Mouse (Mus musculus) hindbrain, embryonic 15.5 days (tissue): Measurements from ENCODE around the gene Cxcl12. TPM values are rescaled to one million over a fixed set of nuclear protein-coding genes. Genes with fewer than 3 reads are reported as not detected.

ENCODE experiments used
- ATAC-seq: fragments of 200-750 bp; cut with Nextera tagmentation; 2 replicates; pipeline ENCODE4 v1.8.0; 2017; ENCODE audit warnings: low read depth, moderate number of reproducible peaks, moderate TSS enrichment; ENCODE audit not compliant: low FRiP score
- H3K27ac ChIP-seq: fragments of 300-500 bp; sonication (generic); replicated peaks from 2 replicates; pipeline ENCODE4 v1.5.1; 2015; ENCODE audit warnings: mild to moderate bottlenecking, inconsistent platforms
- H3K27me3 ChIP-seq: fragments of 300-500 bp; sonication (generic); 2 replicates; pipeline ENCODE4 v1.6.1; 2015; ENCODE audit warnings: control low read depth, inconsistent platforms
- H3K36me3 ChIP-seq: fragments of 300-500 bp; sonication (generic); 2 replicates; pipeline ENCODE4 v1.6.1; 2015; ENCODE audit warnings: control low read depth, inconsistent platforms
- H3K4me1 ChIP-seq: fragments of 300-500 bp; sonication (generic); replicated peaks from 2 replicates; pipeline ENCODE4 v1.6.1; 2015; ENCODE audit warnings: control low read depth, inconsistent platforms
- H3K4me2 ChIP-seq: fragments of 300-500 bp; sonication (generic); 2 replicates; pipeline ENCODE4 v1.6.1; 2015; ENCODE audit warnings: moderate library complexity, mild to moderate bottlenecking, inconsistent platforms
- H3K4me3 ChIP-seq: fragments of 300-500 bp; sonication (generic); 2 replicates; pipeline ENCODE4 v1.5.1; 2015; ENCODE audit warnings: mild to moderate bottlenecking, inconsistent platforms
- H3K9ac ChIP-seq: fragments of 300-500 bp; sonication (generic); 2 replicates; pipeline ENCODE4 v1.6.1; 2015; ENCODE audit warnings: inconsistent platforms
- H3K9me3 ChIP-seq: fragments of 300-500 bp; sonication (generic); 2 replicates; pipeline ENCODE4 v1.6.1; 2016; ENCODE audit warnings: control low read depth, inconsistent platforms
- WGBS: fragments of 180-500 bp; shearing (Covaris S2); methylation state at CpG from one replicate; pipeline ENCODE4 v1.1.7; 2015; 5-methylcytosine and 5-hydroxymethylcytosine counted together
- polyA plus RNA-seq: library from polyadenylated mRNA; unstranded; fragments of >200 nt; fragmentation: Nextera tagmentation; extraction: Ambion mirVana; gene quantifications from 2 replicates; pipeline ENCODE4 v1.2.1, GENCODE M21; 2015

Cxcl12 gene
- 65.4 and 77.1 TPM in 2 replicates for polyA plus RNA-seq

- Histone ChIP-seq H3K4me2 (peak within 1 kb of the TSS; percentile 99), H3K27me3 (peaks cover 58% of the 10 kb centered on the region), H3K36me3 (no peaks in the 10 kb centered on the region), H3K9ac (peak within 1 kb of the TSS; percentile 54), H3K4me3 (peak within 1 kb of the TSS; percentile 57), H3K4me1 (peaks cover 32% of the 10 kb centered on the region), H3K9me3 (no peaks in the 10 kb centered on the region), H3K27ac (peak within 1 kb of the TSS; percentile 30)
- ATAC-seq = no peak
- WGBS = under 1% methylated on average over 60 of the region's 64 CpGs
Measured at GRCm38 (mm10) chr6:117168321-117169011, at the start of gene Cxcl12. TSS of gene Cxcl12 (plus strand) at chr6:117168535.

GRCm38 (mm10) chr6:117122074-117122473 is 46.3 kb upstream of the Cxcl12 start:
- ATAC-seq = no peak
- no peaks in the 10 kb centered on the region for H3K9me3 ChIP-seq

DNA sequence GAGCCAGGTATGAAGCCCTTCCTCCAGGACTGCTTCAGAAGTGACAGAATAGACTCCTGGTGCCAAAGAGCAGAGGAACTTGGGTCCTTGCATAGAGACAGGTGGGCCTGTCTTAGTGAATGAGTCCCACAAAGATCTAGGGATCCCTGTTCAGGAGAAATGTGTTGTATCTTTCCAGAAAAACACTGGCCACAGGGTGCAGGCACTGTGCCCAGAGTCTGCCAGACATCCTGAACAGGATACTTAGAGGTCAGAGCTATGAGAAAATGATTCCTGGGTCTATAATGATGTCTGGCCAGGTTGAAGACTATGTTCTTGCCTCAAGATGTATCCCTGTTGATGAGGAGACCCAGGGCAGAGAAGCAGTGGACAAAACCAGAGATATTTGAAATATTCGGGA is 42.0 kb upstream of the Cxcl12 start:
- Histone ChIP-seq H3K36me3 (no peaks in the 10 kb centered on the region), H3K4me3 (no peak overlapping the region)
- ATAC-seq = no peak

More at GRCm38 (mm10) chr6:117122074-117122473, 46.3 kb upstream of the Cxcl12 start:
- no peak overlapping the region for H3K4me3 ChIP-seq
- no peak overlapping the region for H3K27ac ChIP-seq
- no peaks in the 10 kb centered on the region for H3K4me1 ChIP-seq
- no peaks in the 10 kb centered on the region for H3K27me3 ChIP-seq
- H3K4me2 ChIP-seq = no peak overlapping the region
- 81% methylated on average over 3 of the region's 3 CpGs for WGBS
- H3K36me3 ChIP-seq = no peaks in the 10 kb centered on the region
- H3K9ac ChIP-seq = no peak overlapping the region

GRCm38 (mm10) chr6:117129443-117129842 is 38.9 kb upstream of the Cxcl12 start:
- no peak for ATAC-seq
- Histone ChIP-seq H3K27ac (no peak overlapping the region), H3K4me2 (no peak overlapping the region), H3K9ac (no peak overlapping the region), H3K9me3 (no peaks in the 10 kb centered on the region), H3K27me3 (no peaks in the 10 kb centered on the region), H3K4me1 (peaks cover 23% of the 10 kb centered on the region), H3K36me3 (no peaks in the 10 kb centered on the region), H3K4me3 (no peak overlapping the region)
- WGBS = 70% methylated on average over 4 of the region's 4 CpGs

More for the DNA sequence above, 42.0 kb upstream of the Cxcl12 start:
- no peaks in the 10 kb centered on the region for H3K27me3 ChIP-seq
- H3K4me2 ChIP-seq = no peak overlapping the region
- H3K27ac ChIP-seq = no peak overlapping the region
- WGBS = 96% methylated on average over 1 of the region's 1 CpGs
- no peak overlapping the region for H3K9ac ChIP-seq
- H3K9me3 ChIP-seq = no peaks in the 10 kb centered on the region
- H3K4me1 ChIP-seq = peaks cover 23% of the 10 kb centered on the region

- 25% methylated on average over 15 of the region's 15 CpGs for WGBS
- Histone ChIP-seq H3K4me2 (peak overlapping the region; percentile 36), H3K27ac (no peak overlapping the region), H3K36me3 (no peaks in the 10 kb centered on the region), H3K4me1 (peaks cover 23% of the 10 kb centered on the region), H3K4me3 (no peak overlapping the region), H3K27me3 (no peaks in the 10 kb centered on the region), H3K9ac (peak overlapping the region; percentile 0; the same call in 1 of the 2 replicates), H3K9me3 (no peaks in the 10 kb centered on the region)
- no peak for ATAC-seq
Measured at GRCm38 (mm10) chr6:117130680-117131111, 37.6 kb upstream of the Cxcl12 start.

DNA sequence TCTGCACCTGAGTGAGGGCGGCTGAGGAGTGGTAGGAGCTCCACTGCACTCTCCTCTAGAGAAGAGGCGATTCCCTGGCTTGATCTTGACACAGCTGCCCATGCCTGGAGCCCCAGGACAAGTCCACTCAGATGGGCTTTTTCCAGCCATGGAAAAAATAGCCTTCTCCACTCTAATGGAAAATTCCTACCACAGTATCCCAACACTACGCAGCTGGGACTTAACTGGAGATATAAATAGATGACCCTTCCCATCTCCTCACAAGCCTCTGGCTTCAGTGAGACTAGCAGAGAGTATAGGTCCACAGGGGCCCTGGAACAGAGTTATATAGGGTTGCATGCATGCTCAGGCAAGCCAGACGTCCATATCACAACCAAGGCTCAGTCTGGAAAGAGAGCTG is 33.8 kb upstream of the Cxcl12 start:
- Histone ChIP-seq H3K9me3 (no peaks in the 10 kb centered on the region), H3K27me3 (no peaks in the 10 kb centered on the region), H3K9ac (no peak overlapping the region), H3K4me2 (no peak overlapping the region), H3K36me3 (no peaks in the 10 kb centered on the region), H3K4me1 (peaks cover 14% of the 10 kb centered on the region), H3K27ac (no peak overlapping the region), H3K4me3 (no peak overlapping the region)
- no peak for ATAC-seq
- 82% methylated on average over 4 of the region's 4 CpGs for WGBS

GRCm38 (mm10) chr6:117137735-117138134 is 30.6 kb upstream of the Cxcl12 start:
- Histone ChIP-seq H3K4me1 (no peaks in the 10 kb centered on the region), H3K9me3 (no peaks in the 10 kb centered on the region), H3K36me3 (no peaks in the 10 kb centered on the region), H3K9ac (no peak overlapping the region), H3K4me2 (no peak overlapping the region), H3K27me3 (no peaks in the 10 kb centered on the region), H3K4me3 (no peak overlapping the region), H3K27ac (no peak overlapping the region)
- WGBS = 82% methylated on average over 2 of the region's 2 CpGs
- no peak for ATAC-seq

GRCm38 (mm10) chr6:117140907-117141306 is 27.4 kb upstream of the Cxcl12 start:
- no peaks in the 10 kb centered on the region for H3K9me3 ChIP-seq
- H3K27ac ChIP-seq = no peak overlapping the region
- H3K9ac ChIP-seq = no peak overlapping the region
- no peaks in the 10 kb centered on the region for H3K4me1 ChIP-seq
- H3K4me3 ChIP-seq = no peak overlapping the region
- no peak overlapping the region for H3K4me2 ChIP-seq
- H3K27me3 ChIP-seq = no peaks in the 10 kb centered on the region
- WGBS = 86% methylated on average over 4 of the region's 4 CpGs
- no peak for ATAC-seq
- no peaks in the 10 kb centered on the region for H3K36me3 ChIP-seq

- ATAC-seq = no peak
Measured at GRCm38 (mm10) chr6:117146951-117147350, 21.4 kb upstream of the Cxcl12 start.

DNA sequence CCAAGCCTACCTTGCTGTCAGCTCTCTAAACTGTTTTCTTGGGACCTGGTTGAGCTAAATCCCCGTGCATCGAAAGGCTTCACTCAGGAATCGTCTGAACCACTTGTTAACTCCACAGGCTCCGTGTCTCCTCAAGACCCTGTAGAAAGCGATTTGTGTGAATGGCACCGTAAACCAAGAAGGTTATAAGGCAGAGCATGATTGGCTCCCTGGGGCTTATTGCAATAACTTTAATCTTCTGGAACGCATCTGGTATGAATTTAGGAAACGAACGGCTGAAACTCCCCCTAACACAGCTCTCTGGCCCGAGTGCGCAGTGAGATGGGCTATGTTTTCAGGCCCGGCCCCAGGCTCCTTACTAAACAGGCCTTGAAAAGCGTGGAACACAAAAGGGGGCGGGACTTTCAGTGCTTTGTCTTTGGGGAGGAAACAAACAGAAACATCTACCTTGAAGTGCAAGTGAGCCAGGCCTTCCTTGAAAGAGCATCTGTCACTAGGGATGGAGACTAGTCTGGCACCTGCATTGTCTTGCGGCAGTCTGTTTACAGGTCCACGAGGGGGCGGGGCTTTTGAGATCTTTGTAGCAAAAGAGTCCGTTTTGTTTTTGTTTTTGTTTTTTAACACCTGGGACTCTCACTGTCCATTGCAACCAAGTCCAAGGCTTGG is 16.7 kb upstream of the Cxcl12 start:
- 16% methylated on average over 18 of the region's 18 CpGs for WGBS
- no peak for ATAC-seq
- Histone ChIP-seq H3K4me1 (no peaks in the 10 kb centered on the region), H3K4me2 (no peak overlapping the region), H3K27ac (no peak overlapping the region), H3K9me3 (no peaks in the 10 kb centered on the region), H3K9ac (no peak overlapping the region), H3K27me3 (no peaks in the 10 kb centered on the region), H3K36me3 (no peaks in the 10 kb centered on the region), H3K4me3 (no peak overlapping the region)

More at GRCm38 (mm10) chr6:117146951-117147350, 21.4 kb upstream of the Cxcl12 start:
- Histone ChIP-seq H3K4me2 (no peak overlapping the region), H3K4me1 (no peaks in the 10 kb centered on the region), H3K36me3 (no peaks in the 10 kb centered on the region), H3K9ac (no peak overlapping the region), H3K4me3 (no peak overlapping the region), H3K9me3 (no peaks in the 10 kb centered on the region), H3K27me3 (no peaks in the 10 kb centered on the region), H3K27ac (no peak overlapping the region)
- 88% methylated on average over 10 of the region's 10 CpGs for WGBS

GRCm38 (mm10) chr6:117153046-117153445 is 15.3 kb upstream of the Cxcl12 start:
- Histone ChIP-seq H3K27ac (no peak overlapping the region), H3K9ac (no peak overlapping the region), H3K4me2 (no peak overlapping the region), H3K36me3 (no peaks in the 10 kb centered on the region), H3K4me1 (no peaks in the 10 kb centered on the region), H3K27me3 (no peaks in the 10 kb centered on the region), H3K4me3 (no peak overlapping the region), H3K9me3 (no peaks in the 10 kb centered on the region)
- ATAC-seq = no peak
- 65% methylated on average over 5 of the region's 5 CpGs for WGBS

GRCm38 (mm10) chr6:117156846-117157245 is 11.5 kb upstream of the Cxcl12 start:
- Histone ChIP-seq H3K9me3 (no peaks in the 10 kb centered on the region), H3K36me3 (no peaks in the 10 kb centered on the region), H3K27ac (no peak overlapping the region), H3K27me3 (no peaks in the 10 kb centered on the region), H3K4me2 (no peak overlapping the region), H3K4me1 (no peaks in the 10 kb centered on the region), H3K4me3 (no peak overlapping the region), H3K9ac (no peak overlapping the region)
- WGBS = 76% methylated on average over 4 of the region's 4 CpGs
- ATAC-seq = no peak
